Mouse (Mus musculus): ENCODE results near the gene Hoxa2.

The Hoxa2 gene

DNA sequence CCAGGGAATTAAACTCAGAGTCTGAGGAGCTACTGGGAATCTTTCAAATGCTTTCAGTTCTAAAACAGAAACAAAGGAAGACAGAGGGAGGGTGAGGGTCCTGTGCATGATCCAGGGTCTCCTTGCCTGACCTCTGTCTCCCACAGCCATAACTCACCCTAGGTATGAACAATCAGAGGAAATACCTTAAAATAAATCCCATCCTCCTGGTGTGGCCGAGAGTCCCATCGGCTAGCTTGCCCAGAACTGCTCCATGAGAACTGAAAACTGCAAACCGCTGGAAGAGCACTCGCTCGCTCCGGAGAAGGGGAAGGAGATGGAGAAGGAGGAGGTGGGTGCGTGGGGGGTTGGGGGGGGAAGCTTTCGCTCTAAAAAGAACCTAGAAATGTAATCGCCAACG is 15.1 kb upstream of the Hoxa2 start:
- no peak for DNase-seq (ENCODE audit: low spot score in 2 of 2)

DNA sequence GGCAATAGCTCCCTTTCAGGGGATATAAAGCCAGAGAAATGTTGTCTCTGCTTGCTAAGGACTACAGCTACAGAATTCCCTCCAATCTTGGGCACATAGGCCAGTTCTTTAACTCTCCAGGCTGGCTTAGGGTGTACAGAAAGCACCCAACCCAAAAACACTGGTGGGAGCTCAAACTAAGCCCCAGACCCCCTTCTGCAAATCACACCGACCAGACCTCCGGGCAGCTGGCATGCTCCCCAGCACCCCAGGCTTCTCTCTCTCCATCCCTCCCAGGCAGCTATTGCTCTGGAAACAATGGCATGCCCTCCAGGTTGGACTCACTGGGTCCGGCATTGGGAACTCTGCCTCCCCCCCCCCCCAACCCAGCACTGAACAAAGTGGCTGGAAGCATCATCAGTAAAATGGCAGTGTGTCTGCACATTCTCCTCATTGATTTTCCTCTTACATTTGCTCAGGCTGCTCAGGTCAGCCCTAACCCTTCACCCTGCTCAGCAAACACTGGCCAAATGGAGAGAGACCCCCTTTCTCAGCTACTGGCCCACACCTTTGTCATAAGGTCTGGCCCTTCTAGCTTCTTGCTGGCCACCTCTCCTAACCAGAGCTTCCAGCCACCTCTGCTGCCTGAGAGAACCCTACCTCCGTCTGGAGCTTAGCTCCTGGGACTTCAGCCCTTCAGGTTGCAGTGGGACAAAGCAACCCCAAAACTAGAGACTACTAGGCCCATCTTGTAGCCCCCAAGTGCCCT is 14.5 kb upstream of the Hoxa2 start:
- DNase-seq (ENCODE audit: low spot score in 2 of 2), result no peak

DNA sequence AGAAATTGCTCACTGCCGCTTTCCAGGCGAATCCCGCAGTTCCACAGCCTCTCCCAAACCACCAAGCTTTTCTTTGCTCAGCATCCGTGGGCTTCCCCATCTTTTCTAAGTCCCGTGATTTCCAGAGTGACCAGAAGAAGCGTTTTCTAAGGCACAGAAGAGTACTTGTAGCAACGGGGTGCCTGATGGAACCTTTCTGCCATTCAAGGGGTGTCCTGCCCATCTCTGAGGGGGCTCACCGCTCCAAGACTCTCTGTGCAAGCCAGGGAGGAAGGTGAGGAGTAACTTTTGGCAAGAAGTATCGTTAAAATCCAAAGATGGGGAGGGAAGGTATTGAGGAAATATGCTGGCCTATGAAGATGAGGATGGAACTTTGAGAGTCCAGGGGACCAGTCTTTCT is 13.2 kb upstream of the Hoxa2 start:
- no peak for DNase-seq (ENCODE audit: low spot score in 2 of 2)

DNA sequence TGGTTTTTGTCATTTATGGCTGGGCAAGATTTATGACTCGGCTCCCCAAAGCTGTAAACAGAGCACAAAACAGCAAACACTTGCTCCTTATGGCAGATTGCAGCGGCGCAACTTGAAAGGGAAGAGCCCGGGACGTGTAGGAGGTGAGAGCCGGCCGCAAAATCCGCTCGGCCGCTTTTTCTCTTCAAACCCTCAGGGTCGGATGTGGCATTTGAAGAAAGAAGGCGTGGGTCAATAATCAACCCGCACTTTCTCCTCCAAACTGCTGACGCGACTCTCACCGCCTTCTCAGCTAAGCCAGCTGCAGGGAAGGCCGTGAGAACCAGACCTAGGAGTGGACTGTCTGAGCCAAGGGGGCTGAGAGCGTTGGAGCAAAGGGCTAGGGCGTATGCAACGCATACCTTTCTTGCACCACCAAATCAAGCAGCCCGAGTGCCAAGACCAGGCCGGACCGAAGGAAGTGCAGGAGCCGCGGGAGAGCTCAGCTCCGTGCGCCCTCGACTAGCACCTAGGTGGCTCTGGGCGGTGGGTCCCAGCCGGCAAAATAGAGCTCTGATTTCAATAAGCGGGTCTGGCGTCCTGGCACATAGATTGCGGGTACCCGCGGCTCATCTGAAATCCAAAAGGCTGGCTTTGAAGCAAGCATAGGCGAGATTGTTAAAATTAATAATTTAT is 12.6 kb upstream of the Hoxa2 start, which contains the start of gene 5730596B20Rik:
5730596B20Rik (plus strand) TSS at position 438 of the 675 bp plus-strand sequence.
- no peak for DNase-seq (ENCODE audit: low spot score in 2 of 2)

DNA sequence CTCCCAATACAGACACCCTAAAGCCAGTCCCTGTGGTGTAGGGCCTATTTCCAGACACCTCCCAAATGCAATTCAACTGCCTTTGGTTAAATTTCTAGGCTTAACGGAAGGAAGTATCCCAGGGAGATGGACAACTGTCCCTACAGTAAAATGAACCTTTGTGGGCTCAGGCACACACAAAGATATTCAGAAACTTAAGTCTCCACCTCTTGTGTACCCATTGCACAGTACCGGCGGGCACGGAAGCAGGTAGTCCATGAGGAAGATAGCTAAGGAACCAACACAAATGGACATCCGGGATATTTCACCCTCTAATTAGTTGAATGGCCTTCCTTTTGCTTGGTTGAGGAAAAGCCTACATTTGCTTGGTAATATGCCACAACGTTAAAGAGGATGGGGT is 11.8 kb upstream of the Hoxa2 start:
- DNase-seq (ENCODE audit: low spot score in 2 of 2), result no peak

DNA sequence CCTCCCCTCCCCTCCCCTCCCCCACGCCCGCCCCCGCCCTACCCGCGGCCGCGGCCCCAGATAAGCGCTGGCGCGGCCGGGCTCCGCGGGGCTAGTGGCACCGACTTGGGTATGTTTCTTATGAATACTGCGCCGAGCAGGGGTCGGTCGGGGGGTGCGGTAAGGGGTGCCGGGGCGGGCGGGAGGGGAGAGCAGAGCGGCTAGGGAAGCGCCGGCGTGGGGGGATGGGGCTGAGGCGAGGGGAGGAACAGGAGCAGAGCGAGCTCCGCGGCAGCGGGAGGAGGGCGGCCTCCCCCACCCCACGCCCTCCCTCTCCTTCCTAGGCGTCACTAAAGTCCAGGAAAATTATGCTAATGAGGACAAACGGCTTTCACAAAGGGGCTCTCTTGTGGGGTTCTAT is 11.2 kb upstream of the Hoxa2 start:
- no peak for DNase-seq (ENCODE audit: low spot score in 2 of 2)

DNA sequence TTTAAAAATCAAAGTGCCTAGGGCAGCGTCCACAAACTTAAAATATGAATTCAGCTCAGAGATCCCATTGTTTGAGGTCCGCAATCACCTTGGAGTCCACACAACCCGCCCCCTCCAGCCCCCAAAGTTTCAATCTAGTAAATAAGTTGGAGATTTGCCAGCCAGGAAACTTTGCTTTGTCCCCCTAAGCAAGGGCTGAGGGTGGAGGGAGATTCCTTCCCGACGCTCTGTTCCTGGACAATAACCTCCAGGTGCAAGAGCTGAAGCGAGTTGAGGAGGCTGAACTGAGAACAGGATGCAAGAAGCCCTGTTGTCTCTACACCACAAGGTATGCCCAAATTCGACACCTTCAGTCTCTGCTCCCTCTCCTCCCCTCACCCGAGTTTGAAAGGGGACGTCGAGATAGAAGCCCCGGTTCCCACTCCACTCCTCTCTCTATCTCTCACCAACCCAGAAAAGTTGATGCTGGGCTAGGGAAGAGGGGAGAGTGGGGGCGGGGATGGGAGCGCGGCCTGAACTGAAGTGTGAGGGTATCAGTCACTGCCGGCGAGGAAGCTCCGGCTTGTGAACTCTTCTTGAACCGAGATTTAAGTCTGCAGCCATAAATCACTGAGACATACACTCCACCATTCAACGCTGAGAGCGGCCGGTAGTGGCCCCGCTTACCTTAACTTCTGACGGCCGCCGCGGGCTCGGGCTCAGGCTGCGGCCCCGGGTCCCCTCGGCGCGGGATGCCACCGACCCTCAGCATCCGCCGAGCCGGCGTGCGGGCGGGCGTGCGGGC is 10.5 kb upstream of the Hoxa2 start:
- DNase-seq (ENCODE audit: low spot score in 2 of 2), result no peak

DNA sequence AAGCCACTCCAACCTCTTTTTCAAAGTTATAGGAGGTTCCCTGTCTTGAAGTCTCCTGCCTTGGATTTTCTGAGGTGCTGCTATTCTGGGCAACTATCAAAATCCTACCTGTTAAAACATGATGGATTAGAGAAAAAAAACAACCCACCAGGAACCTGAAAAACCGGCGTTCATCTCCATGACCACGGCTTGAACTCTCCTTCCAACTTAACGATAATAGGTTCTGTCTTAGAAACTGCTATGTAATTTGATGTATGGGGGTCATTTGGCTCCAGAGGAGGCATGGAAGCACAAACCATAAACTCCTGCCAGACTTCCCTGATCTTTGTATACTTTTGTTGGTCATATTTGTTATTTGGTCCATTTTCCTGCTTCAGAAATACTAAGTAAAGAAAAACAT is 9.0 kb upstream of the Hoxa2 start:
- no peak for DNase-seq (ENCODE audit: low spot score in 2 of 2)

DNA sequence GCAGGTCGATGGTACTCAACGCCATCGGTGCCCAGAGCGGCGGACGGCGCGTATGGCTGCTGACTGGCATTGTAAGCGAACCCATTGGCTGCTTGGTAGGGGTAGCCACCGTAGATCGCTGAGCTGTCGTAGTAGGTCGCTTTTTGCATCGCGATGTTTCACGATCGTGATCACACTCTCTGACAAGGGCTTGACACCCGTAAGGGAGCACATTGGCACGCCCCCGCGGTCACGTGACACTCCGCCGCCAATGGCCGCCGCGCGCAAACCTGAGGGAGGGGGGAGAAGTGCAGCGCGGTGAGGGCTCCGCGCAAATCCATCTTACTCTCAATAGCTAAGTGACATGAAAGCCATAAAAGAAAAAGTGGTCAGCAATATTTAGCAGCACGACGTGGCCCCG is 7.9 kb upstream of the Hoxa2 start:
- DNase-seq (ENCODE audit: low spot score in 2 of 2), result peak in 1 of 2 experiments; percentile 81

DNA sequence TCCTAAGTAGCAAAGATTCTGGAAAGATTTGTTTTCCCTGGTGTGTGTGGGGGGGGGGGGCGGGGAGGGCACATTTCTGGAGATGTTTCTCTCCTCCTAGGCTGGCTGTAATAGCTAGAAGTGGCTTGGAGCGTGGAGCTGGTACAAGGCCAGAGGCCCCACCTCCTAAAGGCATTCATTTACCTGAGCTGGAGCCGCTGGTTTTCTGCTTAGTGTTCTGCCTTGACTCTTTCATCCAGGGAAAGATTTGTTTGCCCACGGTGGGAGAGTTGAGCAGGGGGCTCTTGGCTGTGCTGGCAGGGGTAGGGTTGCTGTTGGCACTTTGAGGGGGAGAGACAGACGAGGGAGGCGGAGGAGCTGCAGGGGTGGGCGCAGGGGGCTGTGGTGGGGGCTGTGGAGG is 7.3 kb upstream of the Hoxa2 start:
- no peak for DNase-seq (ENCODE audit: low spot score in 2 of 2)

DNA sequence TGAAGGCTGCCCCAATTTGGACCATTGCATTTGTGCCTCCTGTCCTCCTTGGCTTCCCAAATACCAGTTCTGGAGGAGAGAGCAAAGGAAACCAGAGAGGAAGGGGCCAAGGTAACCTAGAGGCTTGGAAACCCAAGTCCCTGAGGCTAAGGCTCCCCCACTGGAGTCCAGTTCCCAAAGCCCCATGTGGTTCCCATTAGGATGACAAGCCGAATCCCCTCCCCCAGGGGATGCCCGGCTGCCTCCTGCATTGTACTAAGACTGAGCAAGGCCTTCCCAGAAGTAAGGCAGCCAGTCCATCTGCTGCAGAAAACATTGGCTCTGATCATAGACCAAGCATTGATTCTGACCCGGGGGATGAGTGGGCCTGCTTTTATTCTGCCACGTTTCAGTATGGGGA is 6.7 kb upstream of the Hoxa2 start:
- no peak for DNase-seq (ENCODE audit: low spot score in 2 of 2)

DNA sequence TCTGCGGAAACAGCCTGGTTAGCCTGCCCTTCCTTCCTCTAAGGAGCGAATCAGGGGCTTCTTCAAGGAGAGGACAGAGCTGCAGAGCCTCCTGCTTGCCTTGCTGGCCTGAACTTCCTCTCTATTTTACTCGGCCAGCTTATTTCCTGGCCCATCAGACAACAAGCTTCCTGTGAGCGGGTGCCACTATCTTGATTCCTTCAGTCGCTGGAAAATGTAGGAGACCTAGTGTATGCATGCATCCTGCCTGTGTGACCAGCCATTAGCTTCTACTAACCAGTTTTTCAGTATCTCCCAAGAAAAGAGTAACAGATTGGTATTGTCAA is 6.2 kb upstream of the Hoxa2 start:
- DNase-seq (ENCODE audit: low spot score in 2 of 2), result no peak

DNA sequence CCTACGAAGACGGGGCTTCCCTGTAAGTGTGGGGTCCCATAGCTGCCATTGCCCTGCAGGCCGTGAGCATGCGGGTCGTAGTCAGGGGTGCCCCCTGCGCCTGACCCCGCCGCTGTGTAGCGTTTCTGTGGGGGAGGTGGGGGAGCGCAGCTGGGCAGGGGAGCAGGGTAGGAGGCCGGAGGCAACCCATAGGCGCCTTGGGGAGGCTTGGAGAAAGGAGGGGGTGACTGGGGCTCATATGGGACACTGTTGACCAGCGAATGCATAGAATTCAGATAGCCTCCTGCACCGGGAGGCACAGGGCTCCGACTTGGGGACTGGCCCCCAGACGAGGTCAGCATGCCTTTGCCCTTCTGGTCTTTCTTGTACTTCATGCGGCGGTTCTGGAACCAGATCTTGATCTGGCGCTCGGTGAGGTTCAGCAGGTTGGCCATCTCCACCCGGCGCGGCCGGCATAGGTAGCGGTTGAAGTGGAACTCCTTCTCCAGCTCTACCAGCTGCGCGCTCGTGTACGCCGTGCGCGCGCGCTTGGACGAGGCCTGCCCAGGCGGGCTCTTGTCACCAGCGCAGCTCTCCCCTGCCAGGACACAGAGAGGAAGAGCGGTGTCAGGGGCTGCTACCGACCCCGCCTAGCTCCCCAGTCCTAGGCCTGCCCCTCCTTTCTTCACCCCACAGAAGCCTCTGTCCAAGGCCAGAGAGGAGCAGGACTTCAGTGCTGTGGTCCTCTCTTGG is 5.7 kb upstream of the Hoxa2 start:
- peak in 1 of 2 experiments; percentile 26 for DNase-seq (ENCODE audit: low spot score in 2 of 2)

DNA sequence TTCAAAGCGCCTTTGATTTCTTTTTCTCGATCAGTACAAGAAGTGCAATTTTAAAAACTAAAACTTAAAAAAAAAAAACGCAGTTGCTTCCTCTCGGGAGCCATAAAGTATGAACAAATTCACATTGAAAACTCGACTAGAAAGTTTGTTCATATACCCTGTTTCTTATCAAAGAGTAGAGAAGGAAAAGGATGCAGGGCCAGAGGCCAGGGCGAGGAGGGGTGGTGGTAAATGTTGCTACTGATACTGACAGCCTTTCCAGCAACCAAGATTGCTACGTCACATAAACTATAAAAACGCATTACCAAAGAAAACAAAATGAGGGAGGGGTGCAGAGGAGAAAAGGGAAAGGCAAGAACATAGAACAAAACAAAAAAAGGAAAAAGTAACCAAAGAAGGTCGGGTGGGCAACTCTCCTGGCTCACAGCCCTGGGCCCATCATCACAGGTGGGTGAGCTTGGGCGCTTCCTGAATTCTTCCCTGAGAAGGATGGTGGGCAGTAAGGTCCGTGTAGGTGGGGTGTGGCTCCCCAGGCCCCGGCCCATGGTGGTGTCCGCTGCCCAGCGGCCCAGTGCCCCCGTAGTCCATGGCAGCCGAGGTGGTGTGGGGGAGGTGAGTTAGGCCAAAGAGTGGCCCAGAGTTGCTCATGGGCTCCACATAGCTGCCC is 5.0 kb upstream of the Hoxa2 start:
- no peak for DNase-seq (ENCODE audit: low spot score in 2 of 2)

DNA sequence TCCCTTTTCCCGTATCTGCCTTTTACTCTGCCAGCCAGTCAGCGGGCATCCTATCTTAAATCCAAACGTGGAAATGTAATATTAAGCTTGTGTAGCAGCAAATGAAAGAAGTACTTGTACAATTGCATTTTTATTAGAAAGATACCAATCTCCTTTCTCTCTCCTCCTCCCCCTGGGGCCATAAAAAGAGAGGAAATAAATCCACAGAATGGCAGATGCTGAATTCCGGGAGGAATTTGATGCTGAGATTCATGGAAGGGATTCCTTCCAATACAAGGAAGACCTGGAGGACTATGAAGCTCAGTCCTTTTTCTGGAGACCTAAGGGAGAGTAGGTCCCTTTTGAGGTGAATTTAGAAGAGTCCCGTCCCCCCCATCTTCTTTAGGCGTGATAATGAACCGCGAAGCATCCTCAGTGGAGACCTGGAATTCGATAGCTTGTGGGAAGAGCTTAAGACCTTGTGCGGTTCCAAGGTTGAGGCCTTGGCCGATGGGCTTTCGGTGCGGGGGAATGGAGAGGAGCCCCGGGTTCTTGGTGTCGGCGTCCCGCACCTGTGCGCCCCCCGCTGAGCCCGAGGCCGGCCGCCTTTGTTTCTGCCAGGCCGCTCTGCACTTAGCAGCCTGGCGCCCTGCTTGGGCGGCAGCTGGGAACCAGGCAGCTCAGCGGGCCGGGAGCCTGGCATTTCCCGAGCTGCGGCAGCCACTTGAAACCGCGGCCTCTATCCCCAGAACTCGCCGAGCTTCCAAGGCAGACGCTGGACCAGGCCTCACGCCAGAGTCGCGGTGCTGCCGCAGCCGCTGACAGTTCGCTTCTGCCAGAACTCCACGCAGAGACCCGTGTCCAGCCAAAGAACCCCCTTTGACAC is 3.8 kb upstream of the Hoxa2 start:
- no peak for DNase-seq (ENCODE audit: low spot score in 2 of 2)

DNA sequence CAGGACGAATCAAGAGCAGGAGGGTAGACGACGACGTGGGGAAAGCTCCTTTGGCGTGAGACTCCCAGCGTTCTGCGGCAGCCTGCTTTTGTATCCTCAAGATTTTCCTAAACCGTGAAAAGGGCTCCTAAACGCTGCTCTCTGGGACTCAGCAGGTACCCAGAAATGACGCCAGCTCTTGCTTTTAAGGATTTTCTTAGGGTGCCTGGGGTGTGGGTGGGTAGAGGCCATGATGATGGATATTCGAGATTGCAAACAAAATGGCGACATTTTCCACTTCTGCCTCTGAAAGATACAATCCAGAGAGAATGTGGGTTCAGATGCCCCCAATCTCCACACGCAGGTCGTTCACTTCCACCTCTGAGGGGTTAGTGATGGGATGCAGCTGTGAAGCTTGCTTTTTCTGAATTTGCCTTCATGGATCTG is 3.1 kb upstream of the Hoxa2 start:
- DNase-seq (ENCODE audit: low spot score in 2 of 2), result no peak

DNA sequence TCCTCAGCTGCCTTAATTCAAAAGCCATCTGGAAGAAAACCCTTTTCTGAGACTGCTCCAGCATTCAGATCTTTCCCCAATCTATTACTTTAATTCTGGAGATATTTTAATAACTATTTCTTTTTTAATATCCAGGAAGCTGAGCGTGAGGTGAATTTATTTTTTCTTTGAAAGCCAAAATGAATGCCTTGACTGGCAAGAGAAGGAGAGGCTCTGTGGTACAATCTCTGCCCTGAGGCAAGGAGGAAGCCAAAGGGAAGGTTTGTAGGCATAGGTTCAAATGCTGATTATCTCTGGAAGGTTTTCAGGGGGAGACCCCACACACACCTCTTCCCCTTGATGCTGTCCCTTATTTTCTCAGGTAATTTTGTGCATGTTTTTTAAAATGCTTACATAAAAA is 2.5 kb upstream of the Hoxa2 start:
- no peak for DNase-seq (ENCODE audit: low spot score in 2 of 2)

DNA sequence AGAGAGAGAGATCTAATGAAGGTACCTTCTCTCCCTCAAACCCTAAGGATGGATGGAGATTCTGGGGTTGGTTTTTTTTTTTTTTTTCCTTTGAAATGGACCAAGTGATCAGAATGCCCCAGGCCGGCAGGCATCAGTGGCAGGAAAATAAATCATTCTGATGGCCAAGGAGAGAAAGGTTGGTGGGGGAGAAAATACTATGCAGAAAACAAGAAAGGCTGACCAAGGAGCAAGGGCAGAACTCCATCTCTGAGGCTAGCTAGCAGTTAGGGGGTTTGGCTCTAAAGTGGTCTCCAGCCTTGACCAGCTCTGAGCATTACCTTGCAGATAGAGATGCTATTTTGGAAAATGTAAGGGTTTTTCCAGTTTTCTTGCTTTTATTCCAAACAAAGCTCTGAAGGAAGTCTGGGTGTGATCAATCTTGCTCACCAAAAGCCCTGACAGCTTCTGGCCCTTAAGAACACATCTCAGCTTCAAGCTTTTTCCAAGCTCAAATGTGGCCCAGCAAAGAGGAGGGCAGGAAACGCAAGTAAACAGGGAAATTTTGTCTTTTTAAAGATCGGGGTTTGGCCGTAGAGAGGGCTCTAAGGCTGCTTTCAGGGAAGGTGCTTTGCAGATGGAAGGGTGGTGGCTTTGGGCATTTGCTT is 1.9 kb upstream of the Hoxa2 start:
- DNase-seq (ENCODE audit: low spot score in 2 of 2), result no peak

DNA sequence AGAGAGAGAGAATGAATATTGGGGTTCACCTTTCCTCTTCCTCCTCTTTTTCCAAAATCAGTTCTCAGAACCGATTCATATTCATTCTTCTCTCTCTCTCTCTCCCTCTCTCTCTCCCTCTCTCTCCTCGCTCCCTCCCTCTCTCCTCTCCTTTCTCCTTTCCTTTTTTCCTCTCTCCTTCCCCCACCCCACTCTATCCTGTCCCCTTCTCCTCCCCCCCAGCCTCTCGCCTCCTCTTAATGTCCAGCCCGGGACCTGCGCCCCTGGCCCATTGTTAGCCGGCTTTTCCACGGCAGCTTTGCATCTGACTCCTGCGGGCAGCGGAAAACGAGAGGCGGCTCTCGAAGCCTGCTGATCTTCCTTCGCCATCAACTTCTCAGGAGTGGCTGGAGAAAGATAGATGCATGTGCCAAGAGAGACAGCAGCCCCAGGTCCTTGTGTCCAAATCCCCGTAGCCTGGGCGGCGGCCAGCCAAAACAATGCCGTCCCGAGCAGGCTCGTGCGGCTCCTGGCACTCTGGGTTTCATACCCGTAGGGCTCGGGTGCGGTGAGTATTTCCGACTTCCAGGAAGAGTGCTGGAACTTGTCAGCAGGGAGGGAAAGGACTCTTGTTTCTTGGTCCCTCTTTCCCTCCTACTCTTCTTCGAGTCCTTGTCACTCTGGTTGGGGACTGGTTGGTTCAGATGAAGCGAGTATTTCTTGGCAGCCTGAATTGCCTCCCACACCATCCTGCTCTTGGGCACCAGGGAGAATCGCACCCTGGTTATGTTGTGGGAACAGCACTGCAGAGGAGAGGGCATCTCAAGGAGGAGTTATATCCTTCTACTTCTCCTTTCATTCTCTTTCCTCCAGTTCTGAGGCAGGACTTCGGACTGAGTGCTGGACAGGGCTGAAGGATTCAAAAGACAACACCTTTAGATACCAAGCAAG is 1.1 kb upstream of the Hoxa2 start:
- DNase-seq (ENCODE audit: low spot score in 2 of 2), result no peak

Measured in cerebellum, postnatal 4 days (tissue).